Mouse (Mus musculus): ENCODE measurements at regions not wholly inside any gene's neighbourhood (a gene's known extent, or its start where the extent isn't known, plus 50 kb on each side); places are given as distances from the start of the nearest gene placed in this dataset.

GRCm38 (mm10) chr2:79056138-79056537 is 188.2 kb downstream of the Ube2e3 start:
- no peak for TF ChIP-seq CTCF (IDR thresholded peaks at IDR 0.05; ENCODE audit: insufficient read depth, low read depth, low read length)
- no peak for TF ChIP-seq POLR2A (IDR thresholded peaks at IDR 0.05; ENCODE audit: insufficient read depth, low read depth, low read length)
